Mouse (Mus musculus) gastrocnemius, adult 18-20 months (tissue): ENCODE measurements around the gene Lrch4. TPM values are rescaled to one million over a fixed set of nuclear protein-coding genes. Genes with fewer than 3 reads are reported as not detected.

Experiments
- DNase-seq: peaks from one replicate; pipeline ENCODE4 v3.0.0; 2021; ENCODE audit warnings: low spot score
- total RNA-seq, 2 experiments: library from RNA; stranded (reverse); gene quantifications; 2 replicates each; pipeline ENCODE4 v1.2.3; 2021

Gene Lrch4
- total RNA-seq, 2 experiments from 2014 or later = 15.0 to 18.0 TPM

DNA sequence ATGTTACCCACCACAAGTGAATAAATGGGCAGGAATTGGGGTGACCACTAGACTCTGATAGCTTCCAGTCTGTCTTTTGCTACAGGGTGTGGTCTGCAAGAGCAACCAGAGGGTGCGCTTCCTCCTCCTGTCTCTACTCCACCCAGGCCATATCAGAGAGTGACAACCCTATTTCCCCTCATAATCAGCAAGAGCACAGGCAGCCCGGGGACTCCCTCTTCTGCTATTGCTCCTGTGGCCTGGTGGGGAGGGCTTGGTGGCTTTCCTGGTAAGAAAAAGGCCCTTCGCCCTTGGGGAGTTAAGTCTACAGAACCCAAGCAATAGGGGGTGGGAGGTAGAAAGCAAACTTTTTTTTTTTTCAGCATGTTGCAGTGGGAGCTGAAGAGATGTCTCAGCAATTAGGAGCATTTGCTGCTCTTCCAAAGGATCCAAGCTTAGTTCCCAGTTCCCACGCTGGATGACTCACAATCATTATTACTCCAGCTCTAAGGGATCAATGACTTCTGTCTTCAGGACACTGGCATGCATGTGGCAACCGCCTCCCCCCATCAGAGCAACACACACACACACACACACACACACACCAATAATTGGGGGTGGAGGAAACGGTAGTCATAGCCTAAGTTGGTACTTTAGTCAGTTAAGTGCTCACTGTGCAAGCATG is 57.3 kb downstream of the Lrch4 start:
- DNase-seq = no peak

DNA sequence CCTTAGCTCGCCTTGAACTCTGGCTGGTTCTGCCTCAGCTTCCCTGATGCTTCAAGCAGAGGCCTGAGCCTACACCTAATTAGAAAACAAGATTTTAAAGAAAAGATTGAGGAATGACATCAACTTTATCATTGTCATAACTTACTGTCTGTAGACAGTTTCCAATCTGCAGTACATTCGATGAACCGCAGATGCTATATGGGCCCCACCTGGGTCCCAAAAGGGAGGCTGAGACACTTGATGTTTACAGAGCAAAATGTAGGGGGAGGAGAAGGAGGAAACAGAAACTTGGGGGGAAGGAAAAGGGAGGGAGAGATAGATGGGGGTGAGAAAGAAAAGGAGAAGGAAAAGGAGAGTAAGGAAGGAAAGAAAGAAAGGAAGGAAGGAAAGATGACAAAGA is 61.1 kb downstream of the Lrch4 start:
- DNase-seq = no peak

DNA sequence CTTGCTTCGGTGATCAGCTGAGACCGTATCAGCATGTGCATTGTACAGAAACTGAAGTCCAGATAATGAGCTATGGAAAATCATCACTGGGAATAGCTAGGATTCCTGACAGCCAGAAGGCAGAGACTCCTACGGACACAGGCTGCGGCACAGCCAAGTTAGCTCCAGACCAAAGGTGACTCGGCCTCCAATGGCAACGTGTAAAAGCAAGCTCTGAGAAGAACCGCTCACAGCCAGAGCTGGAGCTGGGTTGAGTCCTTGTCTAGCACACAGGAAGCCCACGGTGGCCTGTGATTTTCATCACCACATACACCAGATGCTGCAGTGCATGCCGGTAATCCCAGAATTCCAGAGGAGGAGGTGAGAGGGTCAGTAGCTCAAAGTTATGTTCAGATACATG is 61.6 kb downstream of the Lrch4 start:
- DNase-seq = no peak

Other genes with a start within 250 kb of the Lrch4 start
- gene Zan, start 152.1 kb upstream of the Lrch4 start, total RNA-seq = under 1 TPM in 1 of 2 experiments, not detected in 1; 0.07 TPM
- gene Pop7, start 126.6 kb upstream of the Lrch4 start, total RNA-seq = 10 to 100 TPM in 1 of 2 experiments, 1 to 10 TPM in 1; 8.9 to 10.8 TPM
- gene Gigyf1, start 110.6 kb upstream of the Lrch4 start, total RNA-seq = 10 to 100 TPM; 19.9 to 23.5 TPM
- gene Epo, start 95.9 kb upstream of the Lrch4 start, total RNA-seq = not detected
- gene Gnb2, start 95.6 kb upstream of the Lrch4 start, total RNA-seq = 100 to 1,000 TPM; 111 to 134 TPM
- not detected for gene Actl6b, start 75.6 kb upstream of the Lrch4 start, total RNA-seq
- gene Tfr2, start 59.3 kb upstream of the Lrch4 start, total RNA-seq = under 1 TPM in 1 of 2 experiments, not detected in 1; 0.36 TPM
- gene Mospd3, start 28.1 kb upstream of the Lrch4 start, total RNA-seq = 1 to 10 TPM; 8.8 to 8.9 TPM
- gene Pcolce, start 15.3 kb upstream of the Lrch4 start, total RNA-seq = 10 to 100 TPM; 31.2 to 44.1 TPM
- under 1 TPM in 1 of 2 experiments, not detected in 1; 0.21 TPM for gene Fbxo24, start 119 bp upstream of the Lrch4 start, total RNA-seq
- gene Gm20605, start 54 bp downstream of the Lrch4 start, total RNA-seq = 1 to 10 TPM; 1.0 to 2.2 TPM
- gene Sap25, start 12.2 kb downstream of the Lrch4 start, total RNA-seq = 1 to 10 TPM; 2.6 to 3.0 TPM
- gene Irs3, start 16.6 kb downstream of the Lrch4 start, total RNA-seq = under 1 TPM; 0.59 to 0.90 TPM
- 1 to 10 TPM; 5.9 to 7.5 TPM for gene Agfg2, start 55.6 kb downstream of the Lrch4 start, total RNA-seq
- gene Nyap1, start 112.5 kb downstream of the Lrch4 start, total RNA-seq = under 1 TPM; 0.21 to 0.28 TPM
- 10 to 100 TPM; 53.0 to 68.0 TPM for gene Tsc22d4, start 116.6 kb downstream of the Lrch4 start, total RNA-seq
- gene Ppp1r35, start 149.7 kb downstream of the Lrch4 start, total RNA-seq = 1 to 10 TPM; 6.2 to 7.7 TPM
- 10 to 100 TPM; 24.1 to 26.1 TPM for gene Mepce, start 158.5 kb downstream of the Lrch4 start, total RNA-seq
- under 1 TPM; 0.14 to 0.26 TPM for gene Zcwpw1, start 158.7 kb downstream of the Lrch4 start, total RNA-seq
- gene Pilra, start 207.2 kb downstream of the Lrch4 start, total RNA-seq = under 1 TPM; 0.16 to 0.28 TPM
- under 1 TPM in 1 of 2 experiments, not detected in 1; 0.17 TPM for gene Pilrb1, start 229.0 kb downstream of the Lrch4 start, total RNA-seq
- gene Pilrb2, start 242.7 kb downstream of the Lrch4 start, total RNA-seq = not detected